ENCODE assay signal across 8 mouse cellular contexts in genomic region chr11:117120285-117121163, GRCm38 (mm10). TPM values are rescaled to one million over a fixed set of nuclear protein-coding genes. Genes with fewer than 3 reads are reported as not detected.
DNase-seq lines count a peak whose midpoint lies in the region; ATAC-seq and TF ChIP-seq lines count a peak whose summit lies in the region.

No protein-coding gene starts in this region.

- no peaks in the 10 kb centered on the region for H3K36me3 ChIP-seq in testis, adult 2 months (ENCODE audit: control insufficient read depth, insufficient read depth, low read length)
- no peaks in the 10 kb centered on the region; the same call in 1 of the 2 replicates for H3K36me3 ChIP-seq in limb, embryonic 11.5 days (ENCODE audit: control insufficient read depth, insufficient read depth, low read length)

- H3K27me3 ChIP-seq in testis, adult 2 months (ENCODE audit: control insufficient read depth, insufficient read depth, low read length), result no peaks in the 10 kb centered on the region
- no peaks in the 10 kb centered on the region for H3K27me3 ChIP-seq in limb, embryonic 11.5 days (ENCODE audit: control insufficient read depth, insufficient read depth, low read length)

- DNase-seq in embryo, embryonic 10 days (ENCODE audit: low spot score), result peak; percentile 51
- DNase-seq in embryo, embryonic 9.5 days (ENCODE audit: extremely low spot score), result no peak
- DNase-seq in testis, postnatal 14 days (ENCODE audit: low spot score), result no peak
- DNase-seq in limb, embryonic 11.5 days (ENCODE audit: low spot score), result no peak
- no peak for DNase-seq in spleen, postnatal 10 days (ENCODE audit: low spot score in 2 of 2)
- no peak for DNase-seq in left cerebral cortex, postnatal 14 days (ENCODE audit: low spot score in 2 of 2)
- no peak for DNase-seq in thymus, adult 18-20 months

- H3K4me2 ChIP-seq in limb, embryonic 11.5 days (ENCODE audit: low read depth, severe bottlenecking), result no peak overlapping the region; the same call in 1 of the 2 replicates

- no peaks in the 10 kb centered on the region for H3K9me3 ChIP-seq in limb, embryonic 11.5 days (ENCODE audit: control insufficient read depth, low read length)

- WGBS in limb, embryonic 11.5 days, result 47% methylated on average over 20 of the region's 20 CpGs

- intact Hi-C loops in left cerebral cortex, postnatal 14 days (cut with DNase I), result no loop called here

- H3K4me3 ChIP-seq in testis, adult 2 months (ENCODE audit: control insufficient read depth, low read depth, low read length), result no peak overlapping the region
- no peak overlapping the region for H3K4me3 ChIP-seq in limb, embryonic 11.5 days (ENCODE audit: low read depth, low read length)

- TF ChIP-seq CTCF in testis, adult 2 months (IDR thresholded peaks at IDR 0.05; ENCODE audit: control insufficient read depth, insufficient read depth, insufficient replicate concordance, low read depth, low read length), result no peak

- peaks cover 19% of the 10 kb centered on the region for H3K4me1 ChIP-seq in testis, adult 2 months (ENCODE audit: control insufficient read depth, insufficient read depth, low read length)
- H3K4me1 ChIP-seq in limb, embryonic 11.5 days (ENCODE audit: control insufficient read depth, insufficient read depth, low read length), result peaks cover 40% of the 10 kb centered on the region

- peak overlapping the region; percentile 23; the same call in 1 of the 2 replicates for H3K9ac ChIP-seq in limb, embryonic 11.5 days (ENCODE audit: low read length)

- TF ChIP-seq POLR2A in testis, adult 2 months (IDR thresholded peaks at IDR 0.05; ENCODE audit: control insufficient read depth, low read depth, low read length), result no peak

- peak overlapping the region; percentile 12; the same call in 1 of the 2 replicates for H3K27ac ChIP-seq in testis, adult 2 months (ENCODE audit: control insufficient read depth, insufficient read depth, low read depth, low read length)
- no peak overlapping the region for H3K27ac ChIP-seq in limb, embryonic 11.5 days (replicated peaks; ENCODE audit: low read depth, low read length)

- no peak for ATAC-seq in limb, embryonic 11.5 days (ENCODE audit: insufficient number of reproducible peaks, low FRiP score, low TSS enrichment, low read depth)

RNA-seq across cellular contexts. Expression of gene Sec14l1, which starts 5.6 kb away (rescaled TPM):
- polyA plus RNA-seq in testis, adult 2 months (2012; rRNA removed), result 133 and 153 TPM in 2 replicates
- polyA plus RNA-seq in limb, embryonic 11.5 days (2014; fragmentation: Nextera tagmentation; extraction: Ambion mirVana), result 28.1 and 29.7 TPM in 2 replicates
- 100 to 1,000 TPM; 172 to 175 TPM for total RNA-seq in left cerebral cortex, postnatal 14 days (2021)
